Mouse (Mus musculus) brain, embryonic 14.5 days (tissue): Measurements from ENCODE around the gene Caskin1.

ENCODE experiments used
- CTCF ChIP-seq: fragments of 200-500 bp; IDR thresholded peaks from 2 replicates; pipeline ENCODE4 v1.5.1; 2012; ENCODE audit warnings: inconsistent platforms, mild to moderate bottlenecking, moderate library complexity, borderline replicate concordance; ENCODE audit not compliant: insufficient read depth, insufficient read length; ENCODE audit errors: extremely low read depth
- POLR2A ChIP-seq: fragments of 200-500 bp; IDR thresholded peaks from 2 replicates; pipeline ENCODE4 v1.6.1; 2012; ENCODE audit warnings: mild to moderate bottlenecking, inconsistent platforms, borderline replicate concordance; ENCODE audit not compliant: poor library complexity, insufficient read depth, insufficient read length, severe bottlenecking; ENCODE audit errors: extremely low read depth

- 0 out of 2 replicates have a peak, but pooled peaks have one; percentile 5 for TF ChIP-seq POLR2A
- no peak for TF ChIP-seq CTCF
Observed at GRCm38 (mm10) chr17:24489265-24490030, 1.0 kb downstream of the Caskin1 start.
